Mouse (Mus musculus): ENCODE measurements around the gene Fabp7.
A peak's percentile ranks its signal among the peaks of the same experiment; 100 is the strongest.

Fabp7 gene

DNA sequence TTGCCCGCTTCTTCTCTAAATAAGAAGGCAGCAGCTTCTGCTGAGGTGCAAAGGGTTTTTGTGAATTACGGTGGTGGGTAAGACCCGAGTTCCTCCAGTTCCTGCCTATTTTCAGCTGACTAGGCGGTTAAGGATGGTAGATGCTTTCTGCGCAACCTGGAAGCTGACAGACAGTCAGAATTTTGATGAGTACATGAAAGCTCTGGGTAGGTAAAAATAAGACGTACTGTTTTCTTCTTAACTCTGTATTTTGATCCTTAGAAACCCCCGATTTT lies at the start of gene Fabp7:
Fabp7 (plus strand) TSS at position 6 of the 275 bp plus-strand sequence.
- no peak for DNase-seq

DNA sequence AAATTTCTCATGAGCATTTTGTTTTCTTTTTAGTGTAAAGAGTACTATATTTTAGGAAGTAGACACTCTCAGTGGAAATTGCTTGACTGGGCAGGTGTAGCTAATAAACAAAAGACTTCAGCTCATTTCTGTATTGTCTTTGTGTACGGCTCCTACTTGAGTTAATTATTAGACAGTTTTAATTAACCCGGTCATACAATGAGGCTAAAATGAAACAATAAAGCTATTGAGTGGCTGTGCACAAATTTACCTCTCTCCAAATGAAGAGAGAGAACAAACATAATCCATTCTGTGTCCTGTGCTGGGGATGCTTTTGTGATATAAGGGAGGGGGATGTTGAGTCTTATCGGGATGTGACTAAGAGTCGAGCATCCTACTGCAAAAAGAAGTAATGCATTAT lies 43.9 kb upstream of the Fabp7 start:
- DNase-seq: no peak

DNA sequence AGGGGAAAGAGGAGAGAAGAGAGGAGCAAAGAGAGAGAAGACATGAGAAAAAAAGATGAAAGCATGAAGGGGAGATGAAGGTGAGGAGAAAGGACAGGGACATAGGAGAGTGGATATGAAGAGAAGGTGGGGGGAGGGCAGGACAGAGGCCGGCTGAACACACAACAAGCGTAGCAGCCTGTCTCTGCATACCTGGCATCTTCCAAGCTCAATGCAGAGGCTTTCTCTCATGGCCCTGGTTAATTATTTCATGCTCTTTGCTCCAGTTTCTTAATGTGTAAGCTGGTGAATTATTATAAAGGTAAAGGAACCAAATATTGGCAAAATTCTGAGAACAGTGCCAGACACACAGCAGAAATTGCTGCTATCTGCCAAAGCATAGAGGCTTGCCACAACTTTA lies 43.3 kb upstream of the Fabp7 start:
- DNase-seq: no peak

DNA sequence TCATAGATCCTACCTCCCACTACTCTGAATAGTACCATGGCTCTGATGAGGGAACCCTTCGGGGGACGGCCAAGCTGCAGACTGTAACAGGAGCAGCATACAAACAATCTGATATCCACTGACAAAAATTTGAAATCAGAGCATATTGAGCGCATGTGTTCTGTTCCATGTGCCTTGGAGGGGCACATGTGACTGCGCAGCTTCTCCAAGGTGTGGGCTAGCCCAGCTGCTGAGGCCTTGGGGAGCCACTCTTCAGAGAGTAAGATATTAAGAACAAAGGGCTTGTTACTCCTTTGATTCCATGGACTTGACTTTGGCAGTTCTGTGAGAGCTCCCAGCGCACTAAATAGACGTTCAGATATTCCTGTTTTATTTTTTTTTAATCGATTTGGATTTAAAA lies 41.6 kb upstream of the Fabp7 start:
- DNase-seq: no peak

DNA sequence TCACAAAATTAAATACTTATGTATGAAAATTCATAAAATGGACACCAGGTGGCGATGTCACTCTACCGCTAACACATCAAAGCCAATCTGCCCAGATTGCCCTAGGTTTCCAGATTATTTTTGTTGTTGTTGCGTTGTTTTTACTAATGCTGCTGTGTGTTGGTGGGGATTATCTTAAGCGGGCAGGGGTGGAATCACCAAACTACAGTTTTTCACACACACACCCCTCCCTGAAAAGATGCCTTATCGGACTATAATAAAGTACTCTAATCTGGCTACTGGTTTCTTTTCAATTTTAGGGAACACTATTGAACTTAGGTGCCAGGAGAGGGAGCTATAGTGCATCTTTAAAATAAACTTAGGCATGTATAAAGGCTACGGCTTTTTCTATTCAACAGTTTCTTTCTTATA lies 41.1 kb upstream of the Fabp7 start:
- peak; percentile 80 for DNase-seq

DNA sequence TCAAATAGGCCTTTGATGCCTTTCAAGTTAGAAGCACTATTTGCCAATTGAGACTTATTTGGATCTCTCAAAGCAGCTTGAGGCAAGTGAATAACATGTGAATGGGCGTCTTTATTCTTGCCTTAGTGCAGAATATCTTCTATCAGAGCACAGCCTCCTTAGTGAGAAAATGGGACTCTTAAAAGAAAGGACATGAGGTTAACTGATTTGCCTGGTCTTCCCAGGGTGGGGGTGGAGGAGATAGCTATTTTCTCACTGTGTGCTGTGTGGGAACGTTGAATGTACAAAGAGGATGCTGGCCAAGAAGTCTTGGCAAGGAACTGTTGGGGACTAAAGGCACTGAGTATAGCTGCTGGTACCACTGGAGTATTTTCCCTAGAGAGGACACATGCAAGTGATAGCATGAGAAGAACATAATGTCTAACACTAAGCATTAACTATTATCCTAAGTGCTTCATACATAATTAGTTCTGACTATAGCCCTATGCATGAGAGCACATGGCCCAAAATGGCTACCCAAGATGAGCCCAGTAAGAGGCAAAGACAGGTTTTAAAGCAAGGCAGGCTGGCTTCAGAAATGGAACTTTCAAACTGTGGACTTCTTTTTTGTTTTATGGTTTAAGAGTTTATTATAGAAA lies 40.4 kb upstream of the Fabp7 start:
- no peak for DNase-seq

DNA sequence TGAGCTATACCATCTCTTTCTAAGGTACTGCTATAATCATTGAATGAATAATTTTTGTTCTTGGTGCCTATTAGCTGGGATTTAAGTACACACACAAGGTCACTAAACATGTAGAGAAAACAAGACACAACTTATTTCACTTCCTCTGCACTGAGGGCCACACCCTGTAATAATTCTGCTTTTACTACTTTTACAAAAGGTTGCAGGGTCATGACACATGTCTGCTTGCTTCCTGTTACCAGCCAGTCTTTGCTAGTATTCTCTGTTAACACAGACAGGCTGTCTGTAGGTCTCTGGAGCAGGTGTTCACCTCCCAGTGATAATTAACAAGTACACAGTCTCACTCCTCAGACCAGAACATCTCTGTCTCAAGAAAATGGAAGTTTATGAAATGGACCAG lies 39.2 kb upstream of the Fabp7 start:
- DNase-seq: no peak

DNA sequence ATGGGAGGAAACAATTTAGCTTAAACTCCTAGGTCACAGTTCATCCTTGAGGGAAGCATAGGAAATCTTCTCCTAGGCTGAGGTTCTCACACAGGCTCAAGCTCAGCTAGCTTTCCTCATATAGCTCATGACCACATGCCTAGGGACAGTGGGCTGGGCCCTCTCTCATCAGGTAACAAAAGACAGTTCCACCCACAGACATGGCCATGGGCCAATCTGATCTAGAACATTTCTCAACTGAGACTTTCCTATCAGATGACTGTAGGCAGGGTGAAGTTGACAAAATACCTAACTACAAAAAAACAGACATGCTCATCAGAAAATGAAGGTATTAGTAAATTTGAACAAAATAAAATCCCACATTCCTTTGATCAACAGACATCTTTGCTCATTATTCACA lies 37.6 kb upstream of the Fabp7 start:
- peak; percentile 42 for DNase-seq

DNA sequence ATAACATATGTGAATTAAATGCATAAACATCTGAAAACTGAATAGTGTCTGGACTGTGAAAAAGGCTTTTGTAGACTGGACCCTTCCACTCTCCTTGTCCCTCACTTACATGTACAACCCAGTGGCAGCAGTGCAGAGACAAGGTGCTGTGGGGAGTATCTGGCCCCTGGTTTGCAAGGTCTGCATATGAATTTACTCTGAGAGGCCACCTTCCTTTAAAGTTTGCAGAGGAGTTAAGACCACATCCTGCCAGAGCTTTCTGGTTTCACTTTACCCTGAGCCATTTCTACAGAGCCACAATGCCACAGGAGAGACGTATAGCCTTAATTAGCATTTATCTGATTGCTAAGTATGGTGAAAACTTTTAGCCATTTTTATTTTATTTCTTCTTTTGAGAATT lies 31.3 kb upstream of the Fabp7 start:
- no peak for DNase-seq

DNA sequence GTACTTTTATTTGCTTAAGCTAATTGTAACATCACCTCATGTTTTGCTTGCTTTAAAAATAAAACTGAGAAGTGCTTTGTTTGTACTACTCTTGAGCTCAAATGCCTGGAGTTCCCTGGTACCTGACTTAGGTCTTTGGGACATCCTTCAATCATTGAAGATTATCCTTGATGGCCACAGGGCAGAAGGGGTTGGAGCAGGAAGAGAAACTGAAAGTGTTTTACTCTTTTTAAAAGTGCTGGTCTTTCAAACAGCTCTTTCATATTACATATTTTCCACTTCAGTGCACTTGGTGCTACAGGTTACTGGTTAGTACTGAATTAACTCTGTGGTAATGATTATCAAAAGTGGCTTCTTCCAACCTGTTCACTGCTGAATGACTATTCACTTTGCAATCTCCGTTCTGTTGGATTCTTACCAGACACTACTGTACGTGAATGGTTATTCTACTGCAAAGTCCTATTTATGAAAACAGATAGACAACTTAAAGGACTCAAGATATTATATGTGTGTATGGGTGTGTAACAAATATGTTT lies 29.4 kb upstream of the Fabp7 start:
- DNase-seq: no peak

DNA sequence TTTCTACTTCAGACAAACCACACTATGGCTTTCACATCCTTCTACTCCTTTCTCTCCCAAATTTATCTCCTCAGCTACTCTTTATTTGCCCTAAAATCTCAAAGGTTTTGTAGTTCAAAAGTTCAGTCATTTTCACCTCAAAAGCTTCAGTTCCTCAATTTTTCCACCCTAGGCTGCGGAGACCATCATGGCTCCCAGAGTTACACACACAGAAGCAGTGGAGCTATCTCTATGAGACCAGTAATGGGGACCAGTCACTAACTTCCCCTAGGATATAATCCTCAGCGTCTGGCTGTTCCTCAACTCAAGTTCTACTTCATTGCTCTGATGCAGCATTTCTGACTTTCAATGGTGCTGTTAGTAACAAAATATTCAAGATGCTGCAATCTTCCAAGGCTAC lies 25.7 kb upstream of the Fabp7 start:
- no peak for DNase-seq

DNA sequence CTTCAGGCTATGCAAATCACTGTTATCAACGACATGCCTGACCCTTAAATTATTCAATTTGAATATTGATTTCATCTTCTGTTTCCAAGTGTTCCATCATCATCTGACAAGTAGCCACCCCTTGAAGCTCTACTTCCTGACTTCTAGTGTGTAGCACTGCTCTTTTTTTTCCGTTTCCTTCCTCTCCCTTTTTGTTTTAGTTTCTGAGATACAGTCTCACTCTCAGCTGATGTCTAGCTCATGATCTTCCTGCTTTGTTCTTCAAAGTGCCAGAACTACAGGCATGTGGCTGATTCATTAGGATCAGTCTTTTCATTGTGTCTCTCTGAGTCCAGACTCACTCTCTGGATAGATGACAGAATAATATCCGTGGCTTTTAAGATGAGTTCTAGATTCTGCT lies 24.0 kb upstream of the Fabp7 start:
- no peak for DNase-seq

DNA sequence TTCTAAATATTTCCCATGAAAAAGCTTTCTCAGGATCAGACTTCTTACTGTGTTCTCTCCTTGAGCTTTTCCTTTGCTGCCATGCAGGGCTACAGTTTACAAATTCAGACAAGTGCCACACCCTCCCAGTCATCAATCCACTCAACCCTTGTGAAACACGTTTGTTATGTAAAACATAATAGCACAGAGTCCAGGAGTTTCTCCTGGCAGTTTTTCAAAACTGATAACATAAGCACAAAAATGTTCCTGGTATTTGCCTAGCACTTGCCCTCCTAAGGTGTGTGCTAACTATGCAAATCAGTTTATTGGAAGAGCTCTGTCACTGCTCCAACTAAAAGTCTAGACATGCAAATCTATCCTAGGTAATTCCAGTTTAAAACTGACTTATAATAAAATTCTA lies 21.6 kb upstream of the Fabp7 start:
- DNase-seq: peak; percentile 78

DNA sequence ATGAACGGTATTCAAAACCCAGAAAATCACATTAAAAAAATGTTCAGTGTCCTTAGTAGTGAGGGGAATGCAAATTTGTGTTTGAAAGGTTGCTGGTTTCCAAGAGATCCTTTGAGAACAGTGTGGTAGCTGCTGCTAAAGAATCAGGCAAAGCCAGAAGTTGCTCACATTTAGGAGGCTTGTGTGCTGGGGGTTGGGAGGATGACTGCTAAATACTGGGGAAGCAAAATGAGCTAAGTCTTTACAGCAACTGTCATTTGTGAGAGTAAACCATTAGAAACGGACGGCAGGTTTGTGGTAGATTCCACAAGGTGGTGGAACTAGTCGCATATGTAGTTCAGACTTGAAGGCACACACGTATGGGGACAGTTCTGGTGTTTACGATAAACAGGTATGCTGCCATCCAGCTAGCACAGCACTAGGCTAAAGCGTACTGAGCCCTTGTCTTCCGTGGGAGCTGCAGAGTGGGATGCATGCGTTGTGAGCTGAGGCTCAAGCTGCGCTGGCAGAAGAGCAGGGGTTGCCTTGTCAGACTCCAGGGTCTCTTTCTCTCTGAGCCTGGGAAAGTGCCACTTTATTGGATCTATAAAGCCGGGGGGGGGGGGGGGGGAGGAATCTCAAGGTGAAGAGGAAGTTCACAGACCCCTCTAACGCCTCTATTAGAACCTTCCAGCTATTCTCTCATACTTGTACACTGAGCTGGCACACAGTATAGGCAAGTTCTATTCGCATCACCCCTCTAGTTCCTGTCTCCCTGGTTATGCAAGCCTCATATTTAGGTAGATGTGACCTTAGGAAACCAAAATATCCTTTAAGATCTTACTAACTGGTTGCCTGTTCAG lies 1.2 kb upstream of the Fabp7 start:
- DNase-seq: no peak

DNA sequence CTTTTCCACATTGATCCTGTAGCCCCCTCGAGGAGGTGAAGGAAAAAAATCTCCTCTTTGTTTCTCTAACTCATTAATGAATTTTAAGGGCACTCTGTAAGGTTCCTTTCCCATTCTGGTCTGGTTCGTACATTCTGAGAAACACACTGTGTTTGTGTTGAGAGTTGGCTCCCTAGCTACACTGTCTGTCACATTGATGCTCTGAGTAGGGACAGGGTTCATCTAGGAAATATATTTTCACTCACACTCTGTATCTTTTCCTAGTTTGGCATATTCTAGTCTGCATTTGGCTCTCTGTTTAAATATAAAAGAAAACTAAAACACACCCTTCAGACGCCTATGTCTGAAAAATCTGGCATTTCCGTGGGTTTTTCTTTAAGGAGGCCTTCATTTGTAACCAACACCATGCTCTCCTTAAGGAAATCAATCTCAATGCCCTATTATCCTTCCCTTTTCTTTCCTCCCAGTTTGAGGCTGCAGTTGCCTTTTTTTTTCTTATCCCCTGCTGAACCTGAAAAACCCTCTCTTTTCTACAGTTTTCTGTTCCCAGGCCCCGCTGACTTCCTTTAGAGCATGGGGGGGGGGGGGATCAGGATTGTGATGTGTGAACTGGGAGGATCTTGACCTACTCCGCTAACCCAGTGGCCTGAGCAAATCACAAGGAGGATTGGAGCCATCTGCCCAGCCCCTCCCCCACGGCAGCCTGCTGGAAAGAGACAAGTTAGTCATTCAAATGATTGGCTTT lies 378 bp upstream of the Fabp7 start:
- peak; percentile 57 for DNase-seq

DNA sequence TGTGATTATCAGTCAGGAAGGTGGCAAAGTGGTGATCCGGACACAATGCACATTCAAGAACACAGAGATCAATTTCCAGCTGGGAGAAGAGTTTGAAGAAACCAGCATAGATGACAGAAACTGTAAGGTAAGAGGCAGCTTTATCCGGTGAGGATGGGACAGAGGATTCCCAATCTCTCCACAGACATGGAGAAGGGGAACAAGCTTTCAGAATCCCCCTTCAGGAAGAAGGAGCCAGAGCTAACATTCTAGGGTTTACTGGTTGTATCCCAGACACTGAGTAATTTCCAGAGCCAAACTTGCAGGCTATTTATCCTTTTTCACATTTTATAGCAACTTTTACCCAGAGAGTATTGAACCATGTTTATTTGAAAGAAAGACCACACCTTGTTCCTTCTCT lies 871 bp downstream of the Fabp7 start:
- no peak for DNase-seq

DNA sequence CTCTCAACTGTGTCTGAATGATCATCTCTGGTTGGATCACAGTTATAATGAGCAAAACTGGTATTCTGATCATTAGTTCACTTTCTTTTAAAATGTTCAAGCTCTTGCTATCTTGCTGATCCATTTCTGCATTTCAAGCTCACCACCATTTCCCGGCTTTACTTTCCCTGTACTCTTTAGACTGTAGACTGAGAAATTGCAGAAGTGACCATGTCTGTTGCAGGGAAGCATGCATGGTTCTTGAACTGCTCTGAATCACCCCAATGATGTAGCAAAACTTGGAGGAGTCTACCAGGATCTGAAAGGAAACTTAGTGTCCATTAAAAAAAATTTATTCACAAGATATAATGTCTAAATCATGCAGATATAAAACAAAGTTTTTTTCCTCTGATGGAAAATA lies 8.3 kb downstream of the Fabp7 start:
- peak; percentile 28 for DNase-seq

DNA sequence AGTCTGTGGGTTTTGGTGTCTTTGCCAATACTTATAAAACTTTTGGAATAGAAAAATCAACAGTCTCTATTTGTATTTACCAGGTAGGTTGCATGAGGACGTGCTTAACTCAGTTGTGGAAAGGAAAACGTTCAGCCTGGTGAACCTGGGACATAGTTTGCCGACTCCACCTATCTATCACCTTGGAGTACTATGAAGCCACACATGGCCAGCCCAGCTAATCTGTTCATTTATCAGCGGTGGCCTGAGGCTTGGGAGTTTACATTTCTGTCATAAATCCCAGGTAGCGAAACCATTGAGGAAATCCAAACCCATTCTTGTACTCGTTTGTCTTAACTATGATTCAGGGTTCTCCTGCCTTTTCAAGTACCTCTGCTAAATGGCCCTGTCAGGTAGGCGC lies 9.3 kb downstream of the Fabp7 start, which contains the start of gene Smpdl3a:
Smpdl3a (plus strand) TSS at position 318 of the 400 bp plus-strand sequence.
- no peak for DNase-seq

DNA sequence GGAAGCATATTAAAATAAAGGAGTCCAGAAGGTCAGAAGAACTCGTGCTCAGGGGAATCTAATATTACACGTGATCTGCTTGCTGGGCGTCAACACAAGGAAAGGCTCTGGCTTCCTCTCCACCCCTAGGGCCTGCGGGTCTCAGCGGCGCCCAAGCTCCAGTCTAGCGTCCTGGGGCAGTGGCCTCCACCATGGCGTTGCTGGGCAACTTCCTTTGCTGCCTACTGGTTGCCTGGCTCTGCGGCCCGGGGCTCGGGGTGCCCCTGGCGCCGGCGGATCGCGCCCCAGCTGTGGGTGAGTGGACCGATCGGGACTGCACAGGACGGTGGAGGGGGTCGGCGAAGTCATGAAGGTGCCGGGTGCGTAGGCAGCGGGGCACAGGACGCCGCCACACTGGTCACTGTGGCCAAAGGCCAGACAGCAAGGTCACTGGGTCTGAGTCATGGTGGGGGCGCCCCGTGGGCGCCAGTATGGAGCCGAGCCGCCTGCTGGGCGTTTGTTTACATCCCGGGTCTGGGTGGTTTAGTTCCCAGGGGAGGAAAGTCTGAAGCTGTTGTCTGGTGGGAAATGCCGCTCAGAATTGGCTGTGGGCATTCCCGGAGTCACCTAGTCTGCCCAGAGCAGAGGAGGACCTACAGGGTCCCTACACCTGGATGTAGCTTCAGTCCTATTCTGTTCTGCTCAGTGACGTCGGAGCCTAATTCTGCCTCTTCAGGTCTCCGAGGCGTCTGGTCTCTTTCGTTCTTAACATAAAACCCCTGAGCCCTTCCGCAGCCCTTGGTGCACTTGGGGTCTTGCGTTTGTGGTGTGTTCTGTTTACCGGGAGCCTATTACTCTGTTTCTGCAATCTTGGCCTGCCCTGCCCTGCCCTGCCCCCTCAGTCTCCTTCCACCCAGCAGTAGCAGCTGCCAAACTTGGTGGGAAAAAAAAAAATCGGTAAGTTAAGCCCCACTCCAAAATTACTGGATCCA lies 10.1 kb downstream of the Fabp7 start:
- DNase-seq: peak; percentile 75

DNA sequence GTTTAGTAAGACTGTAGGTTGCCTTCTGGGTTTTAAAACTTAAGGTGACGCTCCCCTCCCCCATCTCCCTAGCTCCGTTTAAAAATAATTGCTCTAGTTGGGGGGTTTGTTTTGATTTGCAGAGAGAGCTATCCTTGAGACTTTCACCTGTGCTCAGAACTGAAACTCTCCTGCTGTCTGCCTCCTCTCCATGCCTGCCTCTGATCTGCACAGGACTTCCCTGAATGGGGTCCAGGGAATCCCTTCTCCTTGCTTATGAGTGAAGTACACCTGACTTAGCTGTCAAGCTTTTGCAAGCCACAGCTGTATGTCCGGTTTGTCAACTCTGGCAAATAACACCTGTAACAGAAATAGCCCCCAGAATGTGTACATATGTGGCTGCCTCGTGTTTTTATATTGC lies 10.9 kb downstream of the Fabp7 start:
- peak; percentile 19 for DNase-seq

DNA sequence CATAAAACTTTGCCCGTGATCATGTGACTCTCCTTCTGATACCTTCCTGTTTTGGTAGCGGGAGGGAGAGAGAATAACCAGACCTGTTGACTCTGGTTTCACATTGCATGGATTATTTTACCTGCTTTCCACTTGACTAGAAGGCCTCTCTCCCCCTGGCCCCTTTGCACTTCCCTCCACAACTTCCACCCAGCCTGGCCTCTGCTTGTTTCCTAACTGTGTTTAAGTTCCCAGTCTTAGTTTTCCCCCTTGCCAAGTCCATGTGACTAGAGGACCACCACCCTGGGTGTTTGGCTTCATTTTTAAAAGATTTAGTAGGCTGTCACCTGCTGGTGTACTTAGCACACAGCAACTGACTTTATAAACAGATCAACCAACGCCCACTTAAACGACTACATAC lies 11.4 kb downstream of the Fabp7 start:
- DNase-seq: peak; percentile 69

DNA sequence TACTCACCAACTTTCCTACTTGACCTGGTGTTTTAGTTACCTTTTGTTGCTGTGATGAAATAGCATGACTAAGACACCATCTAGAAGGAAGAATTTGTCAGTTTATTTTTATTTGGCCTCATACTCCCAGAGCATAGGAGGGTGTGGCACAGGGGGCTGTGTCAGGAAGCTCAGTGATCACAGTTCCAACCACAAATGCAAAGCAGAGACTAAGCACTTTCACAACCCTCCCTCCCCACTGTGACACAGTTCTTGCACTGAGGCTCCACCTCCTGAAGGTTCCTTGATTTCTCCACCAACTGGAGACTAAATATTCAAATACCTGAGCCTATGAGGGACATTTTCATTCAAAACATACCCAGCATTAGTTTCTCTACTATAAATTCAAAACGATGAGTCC lies 14.8 kb downstream of the Fabp7 start:
- DNase-seq: peak; percentile 46

DNA sequence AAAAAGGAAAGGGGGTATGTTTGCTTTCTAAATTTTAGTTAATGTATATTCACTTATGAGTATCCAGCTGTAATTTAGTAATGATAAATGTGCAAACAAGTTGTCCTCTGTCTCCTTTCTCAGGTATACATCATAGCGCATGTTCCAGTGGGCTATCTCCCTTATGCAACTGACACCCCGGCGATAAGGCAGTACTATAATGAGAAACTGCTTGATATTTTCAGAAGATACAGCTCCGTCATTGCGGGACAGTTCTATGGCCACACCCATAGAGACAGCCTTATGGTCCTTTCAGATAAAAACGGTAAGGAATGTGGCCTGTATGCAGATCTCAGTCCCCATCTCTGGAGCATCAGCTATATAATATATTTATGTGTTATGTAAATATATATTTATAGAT lies 23.1 kb downstream of the Fabp7 start:
- no peak for DNase-seq
